Mouse (Mus musculus) CH12.LX (cell line): ENCODE measurements around the gene Uts2b. TPM values are rescaled to one million over a fixed set of nuclear protein-coding genes. Genes with fewer than 3 reads are reported as not detected.
A peak's percentile ranks its signal among the peaks of the same experiment; 100 is the strongest.

Experiments used
- DNase-seq: peaks from one replicate; pipeline ENCODE4 v3.0.0-alpha.2; 2013; ENCODE audit errors: extremely low read depth
- H3K27ac ChIP-seq: 2 replicates; pipeline ENCODE4 v1.5.1; 2012; ENCODE audit warnings: low read depth, mild to moderate bottlenecking, control low read depth, moderate library complexity; ENCODE audit not compliant: insufficient read depth
- H3K27me3 ChIP-seq: replicated peaks from 2 replicates; pipeline ENCODE3; 2012; ENCODE audit warnings: inconsistent platforms
- H3K36me3 ChIP-seq, 2 experiments: replicated peaks in 1 of 2; 2 replicates each; pipeline versions ENCODE3 to v1.6.1; 2012; ENCODE audit warnings: inconsistent platforms in 1 of 2, low read length in 1 of 2, mild to moderate bottlenecking in 1 of 2, mixed read lengths in 1 of 2, moderate library complexity in 1 of 2; ENCODE audit not compliant: control insufficient read depth in 1 of 2, insufficient read depth in 1 of 2
- H3K4me1 ChIP-seq, 2 experiments: 2 replicates each; pipeline ENCODE4 v1.6.1; 2012; ENCODE audit warnings: inconsistent platforms in 1 of 2, moderate library complexity in 1 of 2; ENCODE audit not compliant: insufficient read depth in 2 of 2, control insufficient read depth in 1 of 2
- H3K4me2 ChIP-seq: 2 replicates; pipeline ENCODE4 v1.6.1; 2012; ENCODE audit warnings: low read depth, mild to moderate bottlenecking, control low read depth; ENCODE audit not compliant: poor library complexity, insufficient read depth, severe bottlenecking
- H3K4me3 ChIP-seq, 3 experiments: fragments of 150-350 bp in 1 of 3; sonication (generic) in 1 of 3; replicated peaks in 1 of 3; 2 replicates each; pipeline versions ENCODE3 to v1.5.1; 2011 to 2012; ENCODE audit warnings: low read depth in 2 of 3, low read length in 2 of 3, mild to moderate bottlenecking in 2 of 3, moderate library complexity in 2 of 3, control low read depth in 1 of 3, improper control_type of control experiment in 1 of 3, inconsistent platforms in 1 of 3, mixed read lengths in 1 of 3; ENCODE audit not compliant: poor library complexity in 1 of 3
- H3K79me2 ChIP-seq: replicated peaks from 2 replicates; pipeline ENCODE4 v1.6.1; 2012; ENCODE audit warnings: mild to moderate bottlenecking, moderate library complexity; ENCODE audit not compliant: control insufficient read depth, poor library complexity, insufficient read depth, severe bottlenecking; ENCODE audit errors: extremely low read depth
- H3K9ac ChIP-seq: 2 replicates; pipeline ENCODE4 v1.6.1; 2012; ENCODE audit warnings: low read depth, mild to moderate bottlenecking, control low read depth, moderate library complexity; ENCODE audit not compliant: insufficient read depth
- H3K9me3 ChIP-seq: replicated peaks from 2 replicates; pipeline ENCODE3; 2012; ENCODE audit warnings: low read length, inconsistent platforms, mixed read lengths
- BHLHE40 ChIP-seq: IDR thresholded peaks from 2 replicates; pipeline ENCODE4 v1.6.1; 2011; ENCODE audit warnings: mild to moderate bottlenecking, low read depth, low read length, improper control_type of control experiment
- CHD1 ChIP-seq: IDR thresholded peaks from 2 replicates; pipeline ENCODE4 v1.6.1; 2012; ENCODE audit warnings: low read depth, low read length, improper control_type of control experiment, inconsistent platforms
- CHD2 ChIP-seq: IDR thresholded peaks from 2 replicates; pipeline ENCODE4 v1.6.1; 2011; ENCODE audit warnings: low read length, improper control_type of control experiment
- E2F4 ChIP-seq: IDR thresholded peaks from 2 replicates; pipeline ENCODE4 v1.6.1; 2011; ENCODE audit warnings: low read depth, low read length, improper control_type of control experiment; ENCODE audit not compliant: insufficient replicate concordance
- ELF1 ChIP-seq: IDR thresholded peaks from 2 replicates; pipeline ENCODE4 v1.6.1; 2014; ENCODE audit warnings: low read depth, mild to moderate bottlenecking, inconsistent platforms, low read length, improper control_type of control experiment
- EP300 ChIP-seq: IDR thresholded peaks from 2 replicates; pipeline ENCODE4 v1.6.1; 2011; ENCODE audit warnings: low read length, improper control_type of control experiment
- GABPA ChIP-seq: IDR thresholded peaks from 2 replicates; pipeline ENCODE4 v1.6.1; 2012; ENCODE audit warnings: low read depth, low read length, improper control_type of control experiment, inconsistent platforms; ENCODE audit not compliant: insufficient replicate concordance
- HCFC1 ChIP-seq: IDR thresholded peaks from 2 replicates; pipeline ENCODE4 v1.6.1; 2012; ENCODE audit warnings: low read depth, mild to moderate bottlenecking, inconsistent platforms, low read length, improper control_type of control experiment
- IRF4 ChIP-seq: IDR thresholded peaks from 2 replicates; pipeline ENCODE4 v1.6.1; 2014; ENCODE audit warnings: low read depth, mild to moderate bottlenecking, inconsistent platforms, low read length, improper control_type of control experiment
- JUND ChIP-seq: conservative IDR thresholded peaks from 2 replicates; pipeline ENCODE4 v1.6.1; 2011; ENCODE audit warnings: low read depth, low read length, improper control_type of control experiment
- KAT2A ChIP-seq: IDR thresholded peaks from 2 replicates; pipeline ENCODE4 v1.6.1; 2012; ENCODE audit warnings: low read length, improper control_type of control experiment, inconsistent platforms; ENCODE audit not compliant: insufficient replicate concordance
- MAX ChIP-seq: IDR thresholded peaks from 2 replicates; pipeline ENCODE4 v1.6.1; 2011; ENCODE audit warnings: low read length, improper control_type of control experiment
- MEF2A ChIP-seq: IDR thresholded peaks from 2 replicates; pipeline ENCODE4 v1.6.1; 2014; ENCODE audit warnings: low read depth, mild to moderate bottlenecking, inconsistent platforms, low read length, improper control_type of control experiment, borderline replicate concordance
- MYC ChIP-seq: IDR thresholded peaks from 2 replicates; pipeline ENCODE4 v1.6.1; 2011; ENCODE audit warnings: low read depth, mild to moderate bottlenecking, improper control_type of control experiment, low read length
- PAX5 ChIP-seq: IDR thresholded peaks from 2 replicates; pipeline ENCODE4 v1.6.1; 2012; ENCODE audit warnings: low read length, inconsistent platforms, mixed read lengths
- RAD21 ChIP-seq: IDR thresholded peaks from 2 replicates; pipeline ENCODE4 v1.6.1; 2011; ENCODE audit warnings: low read depth, mild to moderate bottlenecking, low read length, improper control_type of control experiment, moderate library complexity
- RCOR1 ChIP-seq: conservative IDR thresholded peaks from 2 replicates; pipeline ENCODE4 v1.6.1; 2012; ENCODE audit warnings: low read depth, mild to moderate bottlenecking, inconsistent platforms, low read length, improper control_type of control experiment
- SIN3A ChIP-seq: IDR thresholded peaks from 2 replicates; pipeline ENCODE4 v1.6.1; 2012; ENCODE audit warnings: low read length, improper control_type of control experiment, inconsistent platforms
- TBP ChIP-seq: conservative IDR thresholded peaks from 2 replicates; pipeline ENCODE4 v1.6.1; 2011; ENCODE audit warnings: low read depth, low read length, improper control_type of control experiment
- TCF12 ChIP-seq: IDR thresholded peaks from 2 replicates; pipeline ENCODE4 v1.6.1; 2014; ENCODE audit warnings: low read depth, mild to moderate bottlenecking, inconsistent platforms, low read length, improper control_type of control experiment
- USF1 ChIP-seq: IDR thresholded peaks from 2 replicates; pipeline ENCODE4 v1.6.1; 2014; ENCODE audit warnings: low read depth, mild to moderate bottlenecking, inconsistent platforms, low read length, improper control_type of control experiment
- USF2 ChIP-seq: conservative IDR thresholded peaks from 2 replicates; pipeline ENCODE4 v1.6.1; 2011; ENCODE audit warnings: low read depth, low read length, improper control_type of control experiment
- ZKSCAN1 ChIP-seq: IDR thresholded peaks from 2 replicates; pipeline ENCODE4 v1.6.1; 2012; ENCODE audit warnings: low read depth, inconsistent platforms, low read length, improper control_type of control experiment, borderline replicate concordance
- ZNF384 ChIP-seq: IDR thresholded peaks from 2 replicates; pipeline ENCODE4 v1.6.1; 2012; ENCODE audit warnings: low read depth, low read length, improper control_type of control experiment, inconsistent platforms
- dilution Hi-C: fragments of 300-500 bp; cut with MboI; formaldehyde crosslinking; loops from 2 replicates; pipeline ENCODE4 v1.14.3; 2020; ENCODE audit warnings: low sequenced_read_pairs; ENCODE audit not compliant: extremely low pct_unique_long_range_greater_than_20kb, extremely low pct_ligation_motif_present
- in situ Hi-C: fragments of 300-500 bp; cut with MboI; formaldehyde crosslinking; loops from 3 replicates; pipeline ENCODE4 v1.14.3; 2019; ENCODE audit warnings: low sequenced_read_pairs, low pct_ligation_motif_present, low pct_unique_long_range_greater_than_20kb, mixed read lengths
- polyA plus RNA-seq: library from polyadenylated mRNA; unstranded; fragments of >175 nt; gene quantifications from 2 replicates; pipeline ENCODE4 v1.2.1, GENCODE M21; 2012; ENCODE audit warnings: low read depth; ENCODE audit not compliant: insufficient read length
- total RNA-seq, 2 experiments: library from RNA; depleted of rRNA; stranded (reverse); fragments of 300-350 nt in 1 of 2; fragments of >200 nt in 1 of 2; gene quantifications; 2 replicates each; pipeline ENCODE4 v1.2.3; 2012 to 2014

The Uts2b gene
- total and polyA plus RNA-seq, 3 experiments, result 0.38 to 0.51 TPM; not detected in 1

DNA sequence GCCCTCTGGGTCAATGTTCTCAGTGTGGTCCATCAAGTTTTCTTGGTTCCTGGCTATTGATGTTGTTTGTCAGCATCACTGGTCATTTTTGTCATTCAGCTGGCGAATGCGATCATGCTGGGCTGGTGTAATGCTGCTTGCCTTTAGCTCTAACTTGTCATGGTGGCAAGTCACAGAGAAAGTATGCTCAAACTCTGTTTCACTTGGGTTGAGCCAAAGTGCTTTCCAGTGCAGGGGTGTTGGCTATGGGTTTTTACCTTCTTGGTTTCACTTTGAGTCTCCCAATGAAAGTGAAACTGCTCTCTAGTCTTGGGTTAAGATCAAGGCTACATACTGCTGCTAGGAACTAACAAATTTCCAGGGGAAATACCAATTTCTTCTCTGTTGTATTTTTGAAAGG is 20.8 kb downstream of the Uts2b start (continued):
- TF ChIP-seq HCFC1 (peak; percentile 64), TCF12 (peak; percentile 96), ZNF384 (peak; percentile 65), E2F4 (0 out of 2 replicates have a peak, but pooled peaks have one; percentile 71), USF1 (no peak), KAT2A (0 out of 2 replicates have a peak, but pooled peaks have one; percentile 58), CHD1 (peak; percentile 97), MYC (peak; percentile 93), MEF2A (peak; percentile 98), ZKSCAN1 (no peak), GABPA (no peak), EP300 (peak; percentile 100), RCOR1 (peak; percentile 99), BHLHE40 (peak; percentile 93), CHD2 (peak; percentile 92), SIN3A (peak; percentile 89), RAD21 (peak; percentile 54)

GRCm38 (mm10) chr16:27348359-27348758 is 21.7 kb downstream of the Uts2b start:
- H3K4me2 ChIP-seq, result peak overlapping the region; percentile 83
- peak; percentile 66 for DNase-seq
- peak overlapping the region; percentile 52; the same call in 1 of the 2 replicates for H3K9ac ChIP-seq
- peak overlapping the region; percentile 99 for H3K27ac ChIP-seq
- H3K9me3 ChIP-seq, result no peaks in the 10 kb centered on the region
- dilution Hi-C loops, result no loop called here
- in situ Hi-C loops, result loop anchor here (5.0 kb wide), 1 partner anchor 39 kb away; the partner anchor contains the start of gene Ccdc50
- H3K36me3 ChIP-seq, result no peaks in the 10 kb centered on the region
- no peaks in the 10 kb centered on the region for H3K27me3 ChIP-seq
- peaks cover 22 to 70% of the 10 kb centered on the region in 2 experiments for H3K4me1 ChIP-seq
- no peak overlapping the region for H3K4me3 ChIP-seq
- no peaks in the 10 kb centered on the region for H3K79me2 ChIP-seq
- TF ChIP-seq JUND, result peak; percentile 19; the same call in 1 of the 2 replicates
- no peak; the same call in 1 of the 2 replicates for TF ChIP-seq CHD2
- TF ChIP-seq MEF2A, result peak; percentile 31; the same call in 1 of the 2 replicates
- no peak for TF ChIP-seq BHLHE40
- TF ChIP-seq TBP, result peak; percentile 77; the same call in 1 of the 2 replicates
- TF ChIP-seq MAX, result 0 out of 2 replicates have a peak, but pooled peaks have one; percentile 21
- TF ChIP-seq CHD1, result no peak
- no peak for TF ChIP-seq RCOR1
- TF ChIP-seq GABPA, result no peak
- TF ChIP-seq USF2, result no peak
- TF ChIP-seq ELF1, result peak; percentile 78
- TF ChIP-seq USF1, result no peak
- peak; percentile 9; the same call in 1 of the 2 replicates for TF ChIP-seq IRF4
- TF ChIP-seq PAX5, result no peak
- TF ChIP-seq HCFC1, result no peak
- TF ChIP-seq, all 38 proteins: peak for 6
